Mouse (Mus musculus) embryonic fibroblast, embryonic 13.5 days (primary cell): ENCODE measurements around the gene Madcam1.

Source experiments
- CTCF ChIP-seq: IDR thresholded peaks from 2 replicates; pipeline ENCODE4 v1.5.1; 2011; ENCODE audit warnings: mild to moderate bottlenecking, control low read depth, low read length, moderate library complexity, borderline replicate concordance; ENCODE audit not compliant: insufficient read depth
- POLR2A ChIP-seq: IDR thresholded peaks from 2 replicates; pipeline ENCODE4 v1.6.1; 2011; ENCODE audit warnings: low read depth, mild to moderate bottlenecking, control low read depth, low read length, moderate library complexity

- TF ChIP-seq CTCF, result no peak
- no peak for TF ChIP-seq POLR2A
Observed at GRCm38 (mm10) chr10:79628377-79628776, 36.0 kb upstream of the Madcam1 start.
